Mouse (Mus musculus) brain, embryonic 14.5 days (tissue): ENCODE results near the gene Akap8. TPM values are rescaled to one million over a fixed set of nuclear protein-coding genes. Genes with fewer than 3 reads are reported as not detected.

Experiments used
- DNase-seq: peaks from one replicate; pipeline ENCODE4 v3.0.0-alpha.2; 2011; ENCODE audit warnings: low read depth
- CTCF ChIP-seq: fragments of 200-500 bp; IDR thresholded peaks from 2 replicates; pipeline ENCODE4 v1.5.1; 2012; ENCODE audit warnings: inconsistent platforms, mild to moderate bottlenecking, moderate library complexity, borderline replicate concordance; ENCODE audit not compliant: insufficient read depth, insufficient read length; ENCODE audit errors: extremely low read depth
- POLR2A ChIP-seq: fragments of 200-500 bp; IDR thresholded peaks from 2 replicates; pipeline ENCODE4 v1.6.1; 2012; ENCODE audit warnings: mild to moderate bottlenecking, inconsistent platforms, borderline replicate concordance; ENCODE audit not compliant: poor library complexity, insufficient read depth, insufficient read length, severe bottlenecking; ENCODE audit errors: extremely low read depth
- polyA plus RNA-seq: library from polyadenylated mRNA; depleted of rRNA; stranded (reverse); fragments of >200 nt; gene quantifications from 2 replicates; pipeline ENCODE4 v1.2.3, GENCODE M21; 2012

Akap8 gene
- polyA plus RNA-seq, 1 experiment: 120 TPM

DNA sequence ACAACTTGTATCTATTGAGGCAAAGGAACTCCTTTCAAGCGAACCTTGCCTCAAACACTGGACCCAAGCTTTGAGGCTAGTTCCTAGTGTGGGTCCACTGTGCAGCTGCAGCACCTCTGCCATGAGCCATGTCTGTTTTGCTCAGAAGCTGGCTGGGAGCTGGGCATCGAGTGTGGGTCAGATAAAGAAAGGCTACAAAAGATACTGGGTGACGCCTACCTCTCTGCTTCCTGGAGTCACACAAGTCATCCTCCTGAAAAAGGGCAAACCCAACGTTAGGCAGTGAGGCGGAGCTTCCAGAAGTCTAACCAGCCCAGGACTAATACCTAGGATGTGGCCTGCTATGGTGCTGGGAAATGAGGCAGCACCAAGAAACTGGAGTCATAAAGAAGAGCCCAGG lies 7.1 kb downstream of the Akap8 start:
- no peak for TF ChIP-seq CTCF
- TF ChIP-seq POLR2A: no peak
- DNase-seq: no peak

GRCm38 (mm10) chr17:32312801-32313200 lies 8.2 kb downstream of the Akap8 start:
- DNase-seq: no peak
- TF ChIP-seq CTCF: no peak
- TF ChIP-seq POLR2A: no peak

DNA sequence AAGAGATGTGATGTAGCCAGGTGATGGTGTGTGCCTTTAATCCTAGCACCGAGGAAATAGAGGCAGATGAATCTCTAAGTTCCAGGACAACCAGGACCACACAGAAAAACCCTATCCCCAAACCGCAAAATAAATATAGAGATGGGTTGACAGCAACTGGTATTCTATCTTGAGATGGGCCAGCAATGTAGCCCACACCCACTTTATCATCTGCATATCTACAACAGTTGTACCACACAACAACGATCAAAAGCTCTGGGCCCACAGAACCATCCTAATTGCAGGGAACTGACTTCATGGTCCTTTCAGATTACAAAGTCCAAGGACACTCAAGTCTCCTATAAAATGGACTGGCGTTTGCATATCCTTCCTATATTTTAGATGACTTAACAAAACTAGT lies 13.1 kb downstream of the Akap8 start:
- TF ChIP-seq POLR2A (no peak), CTCF (no peak)
- no peak for DNase-seq

- DNase-seq: no peak
- TF ChIP-seq CTCF: peak; percentile 25; the same call in 1 of the 2 replicates
- no peak for TF ChIP-seq POLR2A
Observed at GRCm38 (mm10) chr17:32298125-32298524, 22.9 kb downstream of the Akap8 start.

DNA sequence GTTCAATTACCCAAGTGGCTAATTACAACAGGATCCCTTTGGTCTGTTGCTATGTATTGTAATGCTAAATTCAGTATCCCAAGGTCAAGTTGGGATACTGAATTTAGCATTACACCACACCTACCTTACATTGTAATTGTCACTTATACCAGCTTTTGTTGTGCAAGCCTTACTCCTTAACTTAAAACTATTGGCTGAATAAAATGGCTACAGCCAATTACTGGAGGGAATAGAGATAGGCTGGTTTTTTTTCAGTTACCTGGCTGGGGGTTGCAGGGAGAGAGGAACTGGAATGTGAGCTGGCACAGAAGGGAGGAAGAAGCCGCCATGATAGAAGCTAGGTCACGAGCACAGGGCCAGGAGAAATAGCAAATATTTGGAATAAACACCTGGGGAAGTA lies 25.1 kb downstream of the Akap8 start:
- TF ChIP-seq CTCF: no peak
- TF ChIP-seq POLR2A: no peak
- no peak for DNase-seq

DNA sequence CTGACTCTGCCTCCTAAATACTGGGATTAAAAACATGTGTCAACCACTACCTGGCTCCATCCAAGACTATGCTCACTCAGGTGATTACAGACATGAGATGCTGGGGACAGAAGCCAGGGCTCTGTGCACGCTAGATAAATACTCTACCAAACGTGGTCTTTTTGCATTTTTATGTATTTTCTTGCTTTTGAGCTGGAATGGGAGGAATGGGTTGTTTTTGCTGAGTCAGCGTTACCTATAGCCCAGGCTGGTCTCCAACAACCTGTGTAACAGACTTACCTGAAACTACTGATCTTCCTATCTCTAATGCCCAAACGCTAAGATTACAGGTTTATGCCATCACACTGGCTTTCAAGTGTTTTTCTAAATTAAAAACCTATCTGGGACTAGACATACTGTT lies 25.9 kb downstream of the Akap8 start:
- no peak for TF ChIP-seq CTCF
- no peak for TF ChIP-seq POLR2A
- no peak for DNase-seq

DNA sequence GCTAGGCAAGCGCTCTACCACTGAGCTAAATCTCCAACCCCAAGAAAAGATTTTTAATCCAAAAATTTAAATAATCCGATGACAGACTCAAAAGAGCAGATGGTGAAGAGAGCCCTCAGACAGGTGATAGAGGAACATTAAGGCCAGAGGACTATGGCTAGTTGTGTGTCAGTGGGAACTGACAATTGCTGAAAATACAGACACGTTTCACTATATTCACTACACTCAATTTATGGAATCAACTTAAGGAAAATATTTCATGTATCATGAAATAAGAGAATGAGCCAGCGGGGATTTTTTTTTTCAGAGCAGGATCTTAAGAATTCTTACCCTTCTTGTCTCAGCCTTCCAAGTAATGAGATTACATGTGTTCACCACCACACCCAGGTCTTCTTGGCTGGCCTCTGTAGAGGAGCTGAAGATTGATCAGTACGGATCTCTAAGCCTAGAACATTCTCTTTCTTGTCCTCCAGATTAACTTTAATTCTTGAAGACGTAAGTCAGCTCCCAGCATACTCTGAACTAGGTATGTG lies 35.8 kb downstream of the Akap8 start:
- DNase-seq: peak; percentile 14

DNA sequence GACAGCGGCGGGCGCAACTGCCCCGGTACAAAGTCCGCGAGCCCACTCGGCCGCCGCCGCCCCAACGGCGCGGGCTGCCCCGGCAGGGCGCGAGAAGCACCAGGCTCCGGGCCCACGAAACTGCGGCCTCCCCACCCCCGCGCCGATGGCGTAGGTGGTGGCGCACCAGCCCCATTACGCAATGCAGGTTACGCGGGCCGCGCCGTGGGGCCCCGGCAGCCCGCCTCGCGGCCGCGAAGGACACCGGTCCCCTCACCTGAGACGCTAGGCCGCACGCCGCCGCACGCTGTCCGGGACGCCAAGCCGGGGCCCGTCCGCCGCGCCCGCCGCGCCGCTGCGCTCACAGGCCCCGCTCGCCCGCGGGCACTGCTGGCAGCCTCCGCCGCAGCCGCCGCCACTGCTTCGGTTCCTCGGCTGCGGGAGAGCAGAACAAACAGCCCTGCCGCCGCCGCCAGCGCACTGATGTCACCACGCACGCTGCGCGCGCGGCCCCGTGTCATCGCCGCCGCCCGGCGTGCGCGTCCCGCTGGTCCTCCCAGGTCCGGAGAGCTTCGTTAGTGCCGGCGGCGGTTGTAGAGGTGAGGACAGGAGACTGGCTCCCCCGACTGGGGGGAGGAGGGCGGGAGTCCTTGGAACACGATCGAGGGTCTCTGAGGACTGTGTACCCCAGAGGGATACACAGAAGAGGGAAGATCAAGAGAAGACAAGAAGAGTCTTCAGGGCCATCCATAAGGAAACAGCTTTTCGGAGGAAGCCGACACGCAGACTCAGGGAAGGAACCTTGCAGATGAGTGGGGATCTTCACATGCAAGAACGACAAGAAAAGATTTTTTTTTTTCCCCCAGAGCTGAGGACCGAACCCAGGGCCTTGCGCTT lies 36.5 kb downstream of the Akap8 start, which contains the start of gene Brd4:
Gene Brd4 (minus strand): TSS at position 461 of the 876 bp plus-strand sequence.
- peak; percentile 96 for DNase-seq

More for the DNA sequence above, 35.8 kb downstream of the Akap8 start:
- TF ChIP-seq CTCF (no peak), POLR2A (no peak)

GRCm38 (mm10) chr17:32283771-32284221 lies 37.2 kb downstream of the Akap8 start:
- DNase-seq: peak; percentile 74

More for the DNA sequence above, 36.5 kb downstream of the Akap8 start, which contains the start of gene Brd4:
- TF ChIP-seq POLR2A: peak; percentile 95
- no peak for TF ChIP-seq CTCF

GRCm38 (mm10) chr17:32283341-32283740 lies 37.7 kb downstream of the Akap8 start:
- DNase-seq: peak; percentile 29
- TF ChIP-seq POLR2A (no peak), CTCF (no peak)

More at GRCm38 (mm10) chr17:32283771-32284221, 37.2 kb downstream of the Akap8 start:
- TF ChIP-seq POLR2A: no peak
- TF ChIP-seq CTCF: no peak

DNA sequence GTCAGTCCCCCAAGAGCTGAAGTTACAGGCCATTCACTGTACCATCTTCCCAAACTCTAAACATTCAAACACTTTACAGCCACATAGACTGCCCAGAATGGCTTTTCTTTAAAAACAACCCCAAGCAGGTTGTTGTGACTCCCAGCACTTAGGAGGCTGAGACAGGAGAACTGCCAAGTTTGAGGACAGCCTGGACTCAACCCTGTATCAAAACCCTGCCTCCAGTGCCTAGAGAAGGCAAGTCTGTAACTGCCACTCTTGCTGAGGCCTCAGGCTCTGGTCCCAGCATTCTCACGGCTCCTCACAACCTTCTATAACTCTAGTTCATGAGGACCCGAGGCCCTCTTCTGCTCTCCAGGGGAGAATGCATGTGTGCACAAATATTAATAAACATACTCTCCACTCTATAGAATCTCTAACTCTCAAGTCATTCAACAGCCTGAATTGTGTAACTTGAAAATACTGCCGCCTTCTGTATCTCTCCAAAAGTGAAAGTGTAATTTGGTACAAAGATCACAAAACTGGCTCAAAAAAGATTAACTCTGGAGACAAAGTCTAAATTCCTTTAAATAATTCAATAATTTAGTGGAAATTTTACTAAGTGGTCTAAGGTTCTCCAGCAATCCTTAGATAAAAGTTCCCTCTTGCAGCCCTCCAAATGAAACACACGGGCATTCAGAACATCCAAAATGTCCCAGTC lies 39.3 kb downstream of the Akap8 start:
- DNase-seq: no peak
- TF ChIP-seq POLR2A (no peak), CTCF (no peak)
